Mouse (Mus musculus) olfactory bulb, adult 2 months (tissue): ENCODE measurements around the gene Cacng4.

Experiments
- CTCF ChIP-seq: fragments of 200-500 bp; IDR thresholded peaks from 2 replicates; pipeline ENCODE4 v1.5.1; 2012; ENCODE audit warnings: low read depth, mild to moderate bottlenecking, low read length, moderate library complexity; ENCODE audit not compliant: insufficient read depth
- POLR2A ChIP-seq: fragments of 200-500 bp; IDR thresholded peaks from 2 replicates; pipeline ENCODE4 v1.6.1; 2012; ENCODE audit warnings: mild to moderate bottlenecking, low read depth, low read length, moderate library complexity; ENCODE audit not compliant: insufficient read depth

DNA sequence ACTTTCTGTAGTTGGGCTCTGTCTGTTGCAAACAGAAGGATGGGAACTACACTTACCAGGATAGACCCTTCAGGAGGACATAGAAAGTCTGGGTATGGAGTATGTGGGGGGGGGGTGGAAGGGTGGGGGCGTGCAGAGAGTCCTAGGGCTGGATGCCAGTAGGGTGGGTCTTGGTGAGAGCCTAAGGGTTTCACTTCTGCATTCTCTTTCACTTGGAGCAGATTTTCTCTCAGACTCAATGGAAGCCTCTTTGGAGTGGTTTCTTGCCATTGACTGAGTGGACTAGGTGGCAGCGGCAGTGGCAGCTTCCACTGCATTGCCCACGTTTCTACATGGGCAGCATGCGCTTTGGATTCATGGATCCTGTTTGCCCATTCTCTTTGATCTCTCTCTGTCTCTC lies 94.4 kb downstream of the Cacng4 start:
- no peak for TF ChIP-seq CTCF
- TF ChIP-seq POLR2A: no peak
